ENCODE assay signal across 9 mouse cellular contexts in the genomic region with DNA sequence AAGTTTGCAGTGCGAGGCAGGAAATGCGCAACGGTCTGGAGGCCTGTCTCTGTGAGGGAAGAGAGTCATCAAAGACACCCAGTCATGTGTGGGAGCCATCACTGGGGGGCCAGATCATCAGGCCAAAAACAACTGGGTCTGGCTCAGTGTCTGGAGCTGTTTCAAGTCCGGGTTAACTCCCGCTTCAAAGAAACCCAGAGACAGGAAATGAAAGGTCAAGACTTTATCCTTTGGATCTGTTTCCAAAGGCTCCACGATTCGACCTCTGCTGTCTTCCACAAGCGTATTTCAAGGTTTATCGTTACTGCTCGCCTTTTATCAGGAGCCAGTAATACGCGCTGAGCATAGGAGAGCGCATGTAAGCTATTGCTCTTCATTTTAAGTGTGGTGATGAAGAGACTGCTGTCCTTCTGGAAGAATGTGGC.
DNase-seq lines count a peak whose midpoint lies in the region; ATAC-seq and TF ChIP-seq lines count a peak whose summit lies in the region.
"Had no signal": no experiment of that assay in that cellular context is flagged by ENCODE, and none has a peak within 500 bp of the region (broad histone marks: within the 10 kb centered on the region; RNA-seq: fewer than 3 reads in every experiment).

No protein-coding gene starts in this region.

- H3K27ac ChIP-seq in forebrain, embryonic 10.5 days = 0 out of 2 replicates have a peak overlapping the region, but pooled peaks have one; percentile 46
- H3K27ac ChIP-seq in forebrain, embryonic 11.5 days (ENCODE audit: low read depth, low read length) = no peak overlapping the region
- peak overlapping the region; percentile 75 for H3K27ac ChIP-seq in lung, embryonic 14.5 days (ENCODE audit: low read depth)
- no peak overlapping the region for H3K27ac ChIP-seq in intestine, embryonic 16.5 days (ENCODE audit: low read length)
- H3K27ac ChIP-seq: macrophage had no signal

- no peaks in the 10 kb centered on the region for H3K27me3 ChIP-seq in forebrain, embryonic 10.5 days (ENCODE audit: poor library complexity, severe bottlenecking)
- no peaks in the 10 kb centered on the region for H3K27me3 ChIP-seq in forebrain, embryonic 11.5 days (ENCODE audit: control insufficient read depth, insufficient read depth, low read length)
- H3K27me3 ChIP-seq in lung, embryonic 14.5 days (ENCODE audit: insufficient read depth, low read length) = no peaks in the 10 kb centered on the region
- no peaks in the 10 kb centered on the region for H3K27me3 ChIP-seq in intestine, embryonic 16.5 days (replicated peaks; ENCODE audit: control insufficient read depth, insufficient read depth, low read length)

- intact Hi-C loops in heart, postnatal 10 days (cut with DNase I) = no loop called here

- H3K4me1 ChIP-seq in forebrain, embryonic 10.5 days = peaks cover 11% of the 10 kb centered on the region
- H3K4me1 ChIP-seq in forebrain, embryonic 11.5 days (replicated peaks; ENCODE audit: control insufficient read depth, insufficient read depth, low read length) = no peaks in the 10 kb centered on the region
- H3K4me1 ChIP-seq in lung, embryonic 14.5 days (ENCODE audit: insufficient read depth) = no peaks in the 10 kb centered on the region
- H3K4me1 ChIP-seq in intestine, embryonic 16.5 days (ENCODE audit: control insufficient read depth, insufficient read depth, low read length) = no peaks in the 10 kb centered on the region

- no peak overlapping the region for H3K4me2 ChIP-seq in forebrain, embryonic 11.5 days (ENCODE audit: low read depth, low read length, severe bottlenecking)
- peak overlapping the region; percentile 40 for H3K4me2 ChIP-seq in lung, embryonic 14.5 days
- H3K4me2 ChIP-seq in intestine, embryonic 16.5 days (ENCODE audit: low read depth, low read length) = no peak overlapping the region

- no peak for ATAC-seq in forebrain, embryonic 11.5 days (replicated peaks; ENCODE audit: low FRiP score)
- peak; percentile 95 for ATAC-seq in lung, embryonic 14.5 days (ENCODE audit: insufficient read depth)
- no peak for ATAC-seq in intestine, embryonic 16.5 days

- WGBS in forebrain, embryonic 10.5 days = 66% methylated on average over 13 of the region's 13 CpGs
- WGBS in forebrain, embryonic 11.5 days = 65% methylated on average over 13 of the region's 13 CpGs
- 27% methylated on average over 13 of the region's 13 CpGs for WGBS in lung, embryonic 14.5 days
- WGBS in intestine, embryonic 16.5 days = 50% methylated on average over 13 of the region's 13 CpGs

- no peak for TF ChIP-seq CTCF in lung, embryonic 14.5 days (IDR thresholded peaks at IDR 0.05; ENCODE audit: low read depth)

- no peak overlapping the region for H3K9ac ChIP-seq in forebrain, embryonic 11.5 days (ENCODE audit: low read length)
- no peak overlapping the region for H3K9ac ChIP-seq in lung, embryonic 14.5 days
- H3K9ac ChIP-seq in intestine, embryonic 16.5 days (ENCODE audit: low read depth, low read length) = no peak overlapping the region

- no peaks in the 10 kb centered on the region for H3K36me3 ChIP-seq in forebrain, embryonic 10.5 days (replicated peaks)
- no peaks in the 10 kb centered on the region for H3K36me3 ChIP-seq in forebrain, embryonic 11.5 days (ENCODE audit: control insufficient read depth, insufficient read depth, low read length)
- H3K36me3 ChIP-seq in lung, embryonic 14.5 days (ENCODE audit: insufficient read depth) = no peaks in the 10 kb centered on the region
- H3K36me3 ChIP-seq in intestine, embryonic 16.5 days (ENCODE audit: control insufficient read depth, insufficient read depth, low read length) = no peaks in the 10 kb centered on the region

- no peak for DNase-seq in forebrain, embryonic 10.5 days (ENCODE audit: extremely low spot score, low spot score)
- no peak for DNase-seq in forebrain, embryonic 11.5 days (ENCODE audit: low spot score)
- peak; percentile 14 for DNase-seq in ZHBTc4 (ENCODE audit: low read depth, low spot score)
- DNase-seq in heart, postnatal 10 days = peak; percentile 21 to 30
- peak; percentile 90 for DNase-seq in lung, embryonic 14.5 days
- no peak for DNase-seq in left cerebral cortex, adult 8-10 months (ENCODE audit: low spot score in 2 of 2)
- no peak for DNase-seq in layer of hippocampus, postnatal 10 days (ENCODE audit: low spot score in 2 of 2)

- H3K9me3 ChIP-seq in forebrain, embryonic 10.5 days = no peaks in the 10 kb centered on the region
- no peaks in the 10 kb centered on the region for H3K9me3 ChIP-seq in forebrain, embryonic 11.5 days (ENCODE audit: control insufficient read depth, low read length)
- no peaks in the 10 kb centered on the region for H3K9me3 ChIP-seq in lung, embryonic 14.5 days (ENCODE audit: low read depth, low read length)
- H3K9me3 ChIP-seq in intestine, embryonic 16.5 days (ENCODE audit: control insufficient read depth, low read length) = no peaks in the 10 kb centered on the region

- H3K4me3 ChIP-seq in forebrain, embryonic 10.5 days = no peak overlapping the region
- H3K4me3 ChIP-seq in forebrain, embryonic 11.5 days (ENCODE audit: low read depth, low read length) = no peak overlapping the region
- no peak overlapping the region for H3K4me3 ChIP-seq in lung, embryonic 14.5 days (ENCODE audit: low read depth, low read length)
- H3K4me3 ChIP-seq in intestine, embryonic 16.5 days (ENCODE audit: low read length) = no peak overlapping the region

Comparison
In these comparisons a context has a peak if more than half of its experiments do, and no peak if none do; other contexts are left out.
1. H3K27ac ChIP-seq: peak in forebrain, embryonic 10.5 days (single experiment) and lung, embryonic 14.5 days (single experiment); none in forebrain, embryonic 11.5 days (single experiment) and intestine, embryonic 16.5 days (single experiment).
2. DNase-seq: peak in ZHBTc4 (single experiment), heart, postnatal 10 days (2 of 2) and lung, embryonic 14.5 days (single experiment); none in forebrain, embryonic 10.5 days (single experiment), forebrain, embryonic 11.5 days (single experiment), left cerebral cortex, adult 8-10 months (0 of 2) and layer of hippocampus, postnatal 10 days (0 of 2).